Mouse (Mus musculus) kidney, adult 9 months (tissue): ENCODE results near the gene Ahnak2.

Source experiments
- DNase-seq: peaks from one replicate; pipeline ENCODE4 v3.0.0; 2022

Gene Ahnak2

GRCm38 (mm10) chr12:112727801-112728200, 74.7 kb downstream of the Ahnak2 start:
- no peak for DNase-seq

GRCm38 (mm10) chr12:112724077-112724805, 78.2 kb downstream of the Ahnak2 start:
- DNase-seq: peak; percentile 89

- no peak for DNase-seq
These were observed 79.0 kb downstream of the Ahnak2 start for GRCm38 (mm10) chr12:112723445-112723844.

- no peak for DNase-seq
These were observed 79.5 kb downstream of the Ahnak2 start for GRCm38 (mm10) chr12:112723028-112723330.

GRCm38 (mm10) chr12:112722240-112723027, 80.0 kb downstream of the Ahnak2 start:
- peak; percentile 76 for DNase-seq
